Mouse (Mus musculus) cerebellum, adult 9-10 months (tissue): ENCODE measurements around the gene Qars.
A peak's percentile ranks its signal among the peaks of the same experiment; 100 is the strongest.

Experiments
- DNase-seq: peaks from one replicate; pipeline ENCODE4 v3.0.0; 2022

Qars gene

GRCm38 (mm10) chr9:108488403-108488802 lies 19.1 kb upstream of the Qars start:
- no peak for DNase-seq

GRCm38 (mm10) chr9:108489215-108489614 lies 18.3 kb upstream of the Qars start:
- DNase-seq, result no peak

GRCm38 (mm10) chr9:108489702-108490558 lies 17.6 kb upstream of the Qars start:
- DNase-seq, result peak; percentile 66

DNA sequence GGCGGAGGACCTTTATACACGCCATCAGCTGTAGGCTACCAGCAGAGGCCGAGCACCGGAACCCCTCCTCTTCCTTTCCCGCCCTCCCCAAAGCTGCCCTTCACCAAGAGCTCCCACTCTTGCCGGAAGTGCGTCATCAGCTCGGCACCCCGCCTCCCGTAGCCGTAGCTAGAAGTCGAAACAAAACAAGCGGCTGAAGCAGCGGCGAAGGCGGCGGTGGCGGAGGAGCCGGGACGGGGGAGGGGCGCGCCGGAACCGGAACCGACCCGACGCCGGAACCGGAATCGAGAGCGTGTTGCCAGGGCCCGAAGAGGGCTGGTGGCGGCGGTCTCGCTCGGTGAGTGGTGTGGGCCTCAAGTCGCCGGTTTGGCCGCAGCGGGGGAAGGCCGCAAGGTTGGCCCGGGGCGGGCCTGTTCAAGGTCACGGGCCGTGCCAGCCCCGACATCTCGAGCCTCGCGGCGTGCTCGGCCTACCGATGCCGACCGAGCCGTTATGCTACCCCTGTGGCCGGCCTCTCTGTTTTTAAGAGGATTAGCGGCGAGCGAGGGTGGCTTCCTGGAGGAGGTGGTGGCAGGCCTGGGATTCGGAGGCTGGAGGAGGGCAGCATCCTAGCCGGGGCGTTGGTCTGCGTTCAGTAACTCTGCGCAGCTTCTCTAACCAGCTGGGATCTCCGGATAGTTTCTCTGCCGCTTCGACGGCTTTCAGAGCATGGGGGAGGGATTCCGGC lies 16.8 kb upstream of the Qars start, which contains the start of gene Usp19:
Usp19 (plus strand) TSS at position 44 of the 727 bp plus-strand sequence.
- peak; percentile 96 for DNase-seq

DNA sequence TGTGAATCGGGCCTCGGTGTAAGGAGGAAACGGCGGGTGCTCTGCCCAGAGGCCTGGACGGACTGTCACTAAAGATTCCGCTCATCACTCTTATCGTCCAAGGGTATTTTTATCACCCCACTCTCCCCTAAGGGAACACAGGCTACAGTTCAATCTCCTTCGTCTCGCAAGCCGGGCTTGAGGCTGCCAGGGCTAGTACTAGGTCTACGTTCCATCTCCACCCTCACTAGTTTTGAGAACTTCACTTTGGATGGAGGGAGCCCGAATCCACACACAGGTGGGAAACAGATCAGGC lies 16.3 kb upstream of the Qars start:
- no peak for DNase-seq

DNA sequence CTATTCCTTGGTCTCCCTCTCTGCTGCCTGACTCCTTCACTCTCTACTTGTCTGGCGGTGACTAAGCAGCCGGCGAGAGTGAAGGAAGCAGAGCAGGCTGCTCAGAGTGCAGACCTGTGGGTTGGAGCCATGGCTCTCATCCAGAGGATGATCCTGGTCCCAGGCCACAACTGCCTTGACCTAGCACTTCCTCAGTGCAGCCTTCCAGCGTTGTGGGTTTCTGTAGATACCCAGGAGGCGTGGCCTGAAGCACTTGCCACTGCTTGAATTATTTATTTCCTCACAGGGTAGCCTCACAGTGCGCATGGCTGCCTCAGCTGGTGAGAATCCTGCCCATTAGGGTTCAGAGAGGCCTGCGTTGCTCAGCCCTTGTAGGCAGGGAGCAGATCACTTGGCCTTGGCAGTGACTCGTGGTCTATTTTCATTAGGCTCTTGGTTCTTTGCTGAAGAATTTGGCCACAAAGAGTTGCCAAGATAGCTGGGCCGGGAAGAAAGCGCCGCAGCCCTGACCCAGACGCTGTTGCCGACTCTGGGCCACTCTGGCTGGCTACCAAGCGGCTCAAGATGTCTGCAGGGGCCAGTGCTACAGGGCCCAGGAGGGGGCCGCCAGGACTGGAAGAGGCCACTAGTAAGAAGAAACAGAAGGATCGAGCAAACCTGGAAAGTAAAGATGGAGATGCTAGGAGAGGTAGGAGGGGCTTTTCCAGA lies 15.3 kb upstream of the Qars start:
- DNase-seq, result no peak

DNA sequence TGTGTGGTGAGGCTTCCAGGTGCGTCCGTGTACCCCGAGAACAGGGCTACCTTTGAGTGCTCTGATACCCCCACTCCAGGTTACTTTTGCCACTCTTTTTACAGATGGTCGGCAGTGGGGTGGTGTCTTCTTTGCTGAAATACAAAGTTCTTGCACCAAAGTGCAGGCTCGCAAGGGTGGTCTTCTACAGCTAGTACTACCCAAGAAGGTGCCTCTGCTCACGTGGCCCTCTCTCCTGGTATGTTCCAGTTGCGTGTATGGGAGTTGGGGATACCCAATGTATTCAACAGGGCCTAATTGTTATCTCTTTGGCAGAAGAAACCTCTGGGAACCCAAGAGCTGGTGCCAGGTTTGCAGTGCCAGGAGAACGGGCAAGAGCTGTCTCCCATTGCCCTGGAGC lies 14.3 kb upstream of the Qars start:
- DNase-seq, result no peak

GRCm38 (mm10) chr9:108494146-108494825 lies 13.2 kb upstream of the Qars start:
- no peak for DNase-seq

DNA sequence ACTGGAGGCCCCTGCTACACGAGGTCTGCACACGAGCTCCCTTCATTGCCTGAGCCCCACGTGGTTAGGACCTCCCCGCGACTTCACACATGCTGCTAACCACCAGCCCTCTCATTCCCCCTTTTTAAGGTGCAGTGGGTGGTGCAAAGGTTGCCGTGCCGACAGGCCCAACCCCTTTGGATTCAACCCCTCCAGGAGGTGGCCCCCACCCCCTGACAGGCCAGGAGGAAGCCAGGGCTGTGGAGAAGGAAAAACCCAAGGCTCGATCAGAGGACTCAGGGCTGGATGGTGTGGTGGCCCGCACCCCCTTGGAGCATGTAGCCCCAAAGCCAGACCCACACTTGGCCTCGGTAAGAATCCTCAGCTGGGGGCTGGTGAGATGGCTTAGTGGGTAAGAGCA lies 12.6 kb upstream of the Qars start:
- DNase-seq, result no peak

GRCm38 (mm10) chr9:108499231-108499630 lies 8.3 kb upstream of the Qars start:
- no peak for DNase-seq

- DNase-seq, result no peak
These were observed 7.6 kb upstream of the Qars start for GRCm38 (mm10) chr9:108499943-108500342.

- DNase-seq, result no peak
These were observed 605 bp upstream of the Qars start for GRCm38 (mm10) chr9:108506901-108507300.

DNA sequence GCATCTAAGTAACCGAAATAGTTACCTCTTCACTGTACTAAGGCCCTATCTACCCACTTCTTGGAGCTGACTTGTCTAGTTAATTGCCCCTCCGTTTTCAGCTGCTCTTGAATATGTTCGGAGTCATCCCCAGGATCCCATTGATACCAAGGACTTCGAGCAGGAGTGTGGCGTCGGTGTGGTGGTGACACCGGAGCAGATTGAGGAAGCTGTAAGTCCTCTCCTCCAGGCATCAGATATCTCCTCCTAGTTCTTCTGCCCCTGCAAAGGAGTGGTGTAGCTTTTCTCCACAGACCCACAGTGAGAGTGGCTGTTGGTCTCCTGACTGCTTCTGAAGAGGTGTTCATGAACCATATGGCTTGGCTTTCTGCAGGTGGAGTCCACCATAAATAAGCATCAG lies 1.3 kb downstream of the Qars start:
- no peak for DNase-seq

GRCm38 (mm10) chr9:108516380-108517251 lies 9.1 kb downstream of the Qars start, which contains the start of gene Qrich1:
Gene Qrich1 (plus strand): TSS chr9:108516806.
- DNase-seq, result peak; percentile 96

DNA sequence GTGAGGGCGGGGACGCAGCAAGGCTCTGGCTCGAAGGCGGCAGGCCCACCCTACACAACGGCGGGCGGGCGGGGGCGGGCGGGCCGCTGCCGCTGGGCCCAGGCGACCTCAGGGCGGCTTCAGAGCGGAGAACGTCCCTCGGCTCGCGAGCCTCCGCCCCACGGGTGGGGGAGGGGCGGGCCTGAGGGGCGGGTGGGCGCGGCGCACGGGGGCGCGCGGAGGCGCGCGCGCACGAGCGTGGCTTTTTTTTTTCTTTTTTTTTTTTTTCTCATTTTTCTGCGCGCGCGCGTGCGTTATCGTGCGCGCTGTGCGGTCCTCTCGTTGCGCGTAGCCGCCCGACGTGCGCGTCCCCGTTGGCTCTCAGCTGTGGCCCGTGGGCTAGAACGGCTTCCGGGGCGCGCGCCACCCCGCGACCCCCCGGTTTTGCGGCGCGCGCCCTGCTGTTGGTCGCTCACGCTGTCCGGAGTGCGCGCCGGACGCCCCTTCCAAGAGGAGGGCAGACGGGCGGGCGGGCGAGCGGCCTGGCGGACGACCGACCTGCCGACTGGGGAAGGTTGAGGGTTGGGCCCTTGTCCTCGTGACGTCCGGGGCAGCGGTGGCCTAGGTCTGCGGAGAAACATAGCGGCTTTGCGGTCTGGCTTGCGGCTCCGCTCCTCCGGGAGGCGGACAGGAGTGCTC lies 9.9 kb downstream of the Qars start:
- peak; percentile 77 for DNase-seq

DNA sequence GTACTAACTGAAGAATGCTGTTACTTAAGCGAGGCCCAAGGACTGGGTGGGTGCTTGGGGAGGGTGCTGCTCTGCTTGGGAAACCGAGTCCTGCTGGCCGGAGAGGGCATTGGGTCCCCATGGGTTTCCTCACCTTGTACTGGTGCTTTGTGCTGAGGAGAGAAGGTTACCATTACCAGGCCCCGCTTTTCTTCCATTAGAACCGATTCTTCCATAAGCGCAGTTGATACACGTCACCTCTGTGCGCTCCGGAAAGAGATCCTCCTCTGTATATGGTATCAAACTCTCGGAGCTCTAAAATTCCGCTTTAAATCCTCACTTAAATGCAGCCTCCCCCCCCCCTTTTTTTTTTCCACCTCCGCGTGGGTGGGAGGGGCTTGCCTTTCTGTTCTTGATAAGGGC lies 10.4 kb downstream of the Qars start:
- DNase-seq, result no peak

DNA sequence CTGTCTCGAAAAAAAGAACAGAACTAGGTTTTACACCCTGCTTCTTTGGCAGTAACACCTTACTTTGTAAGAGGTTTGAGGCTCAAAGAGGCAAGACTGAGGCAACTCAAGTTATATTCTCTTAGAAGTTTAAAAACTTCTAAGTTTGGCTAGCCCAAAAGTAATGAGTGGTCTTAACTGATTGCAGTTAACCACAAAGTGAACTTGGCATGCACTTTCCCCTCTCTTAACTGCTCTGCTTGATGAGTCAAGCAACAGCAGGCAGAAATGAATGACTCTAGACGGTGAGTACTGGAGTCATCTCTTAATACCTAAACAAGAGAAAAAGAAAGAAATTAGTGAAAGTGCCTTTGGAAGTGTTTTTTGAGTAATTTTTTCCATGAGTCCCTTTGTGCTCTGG lies 14.1 kb downstream of the Qars start:
- DNase-seq, result no peak

DNA sequence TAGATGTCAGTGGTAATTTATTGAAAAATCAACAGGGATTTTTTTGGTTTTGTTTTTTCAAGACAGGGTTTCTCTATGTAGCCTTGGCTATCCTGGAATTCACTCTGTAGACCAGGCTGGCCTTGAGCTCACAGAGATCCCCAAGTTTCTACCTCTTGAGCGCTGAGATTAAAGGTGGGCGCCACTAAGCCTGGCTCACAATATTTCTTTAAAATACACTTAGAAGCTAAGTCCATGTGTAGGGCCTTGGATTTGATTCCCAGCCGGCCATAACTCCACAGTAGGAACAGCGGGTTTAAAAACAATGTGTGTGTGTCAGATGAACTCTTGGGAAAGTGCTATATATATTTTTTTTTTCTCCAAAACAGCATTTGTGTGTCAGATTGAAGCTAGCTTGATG lies 15.8 kb downstream of the Qars start:
- DNase-seq, result no peak

GRCm38 (mm10) chr9:108525400-108525799 lies 17.9 kb downstream of the Qars start:
- no peak for DNase-seq

GRCm38 (mm10) chr9:108530954-108531353 lies 23.4 kb downstream of the Qars start:
- no peak for DNase-seq

DNA sequence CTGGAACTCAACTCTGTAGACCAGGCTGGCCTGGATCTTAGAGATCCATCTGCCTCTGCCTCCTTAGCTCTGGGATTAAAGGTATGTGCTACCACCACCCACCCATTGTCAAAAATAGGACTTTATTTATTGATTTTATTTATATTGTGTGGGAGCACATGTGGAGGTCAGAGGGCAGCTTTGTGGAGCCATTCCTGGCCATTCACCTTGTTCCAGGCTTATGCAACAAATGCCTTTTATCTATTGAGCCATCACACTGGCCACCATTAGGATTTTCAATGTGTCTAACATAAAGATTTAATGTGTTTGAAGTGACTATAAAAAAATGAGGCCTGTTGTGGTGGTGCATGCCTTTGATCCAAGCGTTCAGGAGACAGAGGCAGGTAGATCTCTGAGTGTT lies 24.0 kb downstream of the Qars start:
- DNase-seq, result no peak

GRCm38 (mm10) chr9:108540846-108541245 lies 33.3 kb downstream of the Qars start:
- no peak for DNase-seq
